Comparison of ENCODE assay signal across 16 mouse cellular contexts in the genomic region with DNA sequence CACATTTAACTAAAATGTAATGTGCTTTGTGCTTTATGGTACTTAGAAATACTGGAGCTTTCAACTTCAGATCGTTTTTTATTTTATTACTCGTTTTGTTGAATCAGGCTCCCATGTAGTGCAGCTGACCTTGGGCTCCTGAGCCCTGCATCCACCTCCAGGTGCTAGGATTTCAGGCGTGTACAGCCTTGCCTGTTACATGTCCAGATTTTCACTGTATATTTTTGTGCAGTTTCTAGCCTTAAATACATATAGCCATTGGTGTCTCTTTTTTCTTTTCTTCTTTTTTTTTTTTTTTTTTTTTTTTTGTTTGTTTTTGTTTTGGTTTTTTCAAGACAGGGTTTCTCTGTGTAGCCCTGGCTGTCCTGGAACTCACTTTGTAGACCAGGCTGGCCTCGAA.
"Had no signal": no experiment of that assay in that cellular context is flagged by ENCODE, and none has a peak within 500 bp of the region (broad histone marks: within the 10 kb centered on the region; RNA-seq: fewer than 3 reads in every experiment).

No protein-coding gene starts in this region.

- H3K9ac ChIP-seq: neural tube, embryonic 13.5 days; neural tube, embryonic 15.5 days; stomach, embryonic 15.5 days had no signal

- H3K27ac ChIP-seq: neural tube, embryonic 13.5 days; neural tube, embryonic 15.5 days; stomach, embryonic 15.5 days; stomach, postnatal 0 days had no signal

- H3K4me3 ChIP-seq: neural tube, embryonic 13.5 days; neural tube, embryonic 15.5 days; stomach, embryonic 15.5 days had no signal

- DNase-seq: retina, postnatal 1 day; right cerebral cortex, adult 18-20 months; right cerebral cortex, postnatal 14 days; right cerebral cortex, postnatal 25 days; right cerebral cortex, postnatal 4 days; spleen, adult 18-20 months; thymus, adult 18-20 months; thymus, adult 2 months; thymus, postnatal 14 days; thymus, postnatal 25 days; thymus, postnatal 36 days; thymus, postnatal 4 days had no signal

- H3K9me3 ChIP-seq: neural tube, embryonic 13.5 days; neural tube, embryonic 15.5 days; stomach, embryonic 15.5 days had no signal

- H3K36me3 ChIP-seq: neural tube, embryonic 15.5 days; stomach, embryonic 15.5 days had no signal

- H3K27me3 ChIP-seq: neural tube, embryonic 13.5 days; neural tube, embryonic 15.5 days; stomach, embryonic 15.5 days had no signal

- H3K4me2 ChIP-seq: neural tube, embryonic 13.5 days; neural tube, embryonic 15.5 days; stomach, embryonic 15.5 days had no signal
